Mouse (Mus musculus): ENCODE measurements around the gene Kitl.

DNA sequence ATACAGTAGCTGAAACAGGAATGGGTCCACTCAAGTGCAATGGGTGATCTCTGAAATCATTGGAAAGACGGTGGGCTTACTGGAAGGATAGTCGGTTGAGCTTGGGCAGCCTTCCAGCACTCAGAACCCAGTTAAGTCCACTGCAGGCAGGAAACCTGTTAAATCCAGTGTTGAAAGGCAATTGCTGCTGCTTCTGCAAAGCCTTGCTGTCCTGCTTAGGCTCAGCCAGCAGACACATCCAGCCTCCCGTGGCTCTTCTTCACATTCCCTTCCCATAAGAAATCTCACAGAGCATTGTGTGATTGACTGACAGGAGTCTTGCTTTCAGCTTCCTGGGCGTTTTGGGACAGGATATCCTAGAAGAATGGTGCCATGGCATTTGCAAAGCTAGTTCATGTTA, 20.6 kb downstream of the Kitl start:
- no peak for TF ChIP-seq CTCF (conservative IDR thresholded peaks at IDR 0.05; ENCODE audit: insufficient read depth, insufficient read length, low read depth, low read length)
- TF ChIP-seq POLR2A (IDR thresholded peaks at IDR 0.05; ENCODE audit: low read depth, low read length): no peak

Data from kidney, adult 2 months (tissue).